Mouse (Mus musculus): Measurements from ENCODE around the gene Ap1m2.
A peak's percentile ranks its signal among the peaks of the same experiment; 100 is the strongest.
"Not testable (repeated sequence)": the region's sequence is repeated elsewhere in the genome, so short reads cannot be mapped to it uniquely, and the experiment has no call there.

Gene Ap1m2

DNA sequence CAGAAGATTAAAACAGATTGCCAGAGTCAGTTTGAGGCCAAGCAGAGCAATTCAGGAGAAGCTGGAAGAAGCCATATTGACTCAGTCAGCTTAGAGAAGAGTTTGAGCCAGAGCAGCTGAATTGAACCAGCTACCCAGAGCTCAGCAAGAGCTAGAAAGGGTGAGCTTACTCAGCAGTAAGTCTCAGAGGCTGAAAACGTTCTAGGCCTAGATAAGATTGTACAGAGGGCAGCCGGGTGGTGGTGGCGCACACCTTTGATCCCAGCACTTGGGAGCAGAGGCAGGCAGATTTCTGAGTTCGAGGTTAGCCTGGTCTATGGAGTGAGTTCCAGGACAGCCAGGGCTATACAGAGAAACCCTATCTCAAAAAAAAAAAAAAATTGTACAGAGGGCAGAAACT, 55.8 kb downstream of the Ap1m2 start:
- not testable (repeated sequence) for DNase-seq

GRCm38 (mm10) chr9:21254690-21255089, 57.4 kb downstream of the Ap1m2 start:
- no peak for DNase-seq

DNA sequence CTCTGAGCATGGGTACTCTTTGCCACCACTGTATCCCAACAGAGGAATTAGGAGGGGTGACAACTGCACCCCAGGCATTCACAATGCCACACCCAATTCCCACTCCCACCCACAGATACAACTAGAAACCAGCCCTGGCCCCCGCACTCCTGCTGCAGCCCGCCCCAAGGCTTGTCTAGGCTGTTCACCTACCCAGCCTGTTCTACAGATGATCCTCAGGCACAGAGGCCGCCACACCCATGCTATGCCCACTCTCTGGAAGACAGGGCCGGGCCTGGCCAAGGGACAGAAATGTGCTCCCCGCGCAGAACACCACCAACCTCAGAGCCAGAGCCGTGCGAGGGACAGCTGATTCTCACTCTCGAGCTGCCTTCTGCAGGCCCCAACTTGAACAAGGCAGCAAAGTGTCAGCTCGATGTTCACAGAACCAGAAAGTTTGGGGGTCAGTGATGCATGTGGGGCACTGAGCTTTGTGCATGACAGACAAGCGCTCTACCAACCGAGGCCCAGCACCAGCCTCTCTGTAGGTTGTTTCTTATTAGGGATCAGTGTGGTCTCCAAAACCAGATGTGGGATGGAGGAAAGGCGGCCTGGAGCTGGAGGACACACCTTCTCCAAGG, 60.9 kb downstream of the Ap1m2 start:
- no peak for DNase-seq

GRCm38 (mm10) chr9:21250509-21250908, 61.6 kb downstream of the Ap1m2 start:
- DNase-seq, result peak; percentile 42 to 46

GRCm38 (mm10) chr9:21249629-21250508, 62.3 kb downstream of the Ap1m2 start:
- DNase-seq, result no peak

- no peak for DNase-seq
These were observed 63.8 kb downstream of the Ap1m2 start, which contains the start of gene S1pr5 for GRCm38 (mm10) chr9:21248326-21248725. TSS of gene S1pr5 (minus strand) at chr9:21248443.

DNA sequence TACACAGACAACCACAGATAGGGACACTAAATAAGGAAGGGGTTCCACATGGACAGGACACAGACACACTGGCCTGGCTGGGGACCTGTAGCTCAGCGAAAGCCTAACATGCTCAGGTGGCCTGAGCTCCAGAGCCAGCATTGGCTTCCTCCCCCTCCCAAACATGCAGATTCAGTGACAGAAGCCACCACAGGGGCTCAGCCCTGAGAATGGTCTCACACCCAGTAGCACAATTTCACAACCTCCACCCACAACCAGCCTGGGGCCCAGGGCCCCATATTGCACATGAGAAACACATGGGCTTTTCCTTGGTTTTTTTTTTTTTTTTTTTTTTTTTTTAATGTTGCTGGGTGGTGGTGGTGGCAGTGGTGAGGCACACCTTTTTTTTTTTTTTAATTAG, 65.8 kb downstream of the Ap1m2 start:
- DNase-seq, result no peak

DNA sequence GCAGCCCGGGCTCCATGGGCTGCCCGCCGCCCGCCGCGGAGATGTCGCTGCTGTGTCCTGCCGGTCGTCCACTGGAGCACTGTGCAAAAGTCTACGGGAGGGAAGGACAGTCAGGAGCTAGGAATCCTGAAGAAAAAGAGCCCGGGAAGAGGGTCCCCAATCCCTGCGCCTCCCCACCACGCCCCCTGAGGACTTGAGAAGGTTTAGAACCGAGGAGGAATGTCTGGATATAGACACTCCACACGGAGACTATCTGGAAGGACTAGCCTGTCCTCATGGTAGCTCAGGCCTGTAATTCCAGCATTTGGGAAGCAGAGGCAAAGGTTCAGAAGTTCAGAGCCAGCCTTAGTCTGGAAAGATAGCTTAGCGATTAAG, 67.0 kb downstream of the Ap1m2 start:
- peak in 1 of 2 experiments; percentile 36 for DNase-seq

- peak; percentile 56 to 82 for DNase-seq
These were observed 67.6 kb downstream of the Ap1m2 start for GRCm38 (mm10) chr9:21244428-21245112.
